ENCODE assay signal across 19 mouse cellular contexts in the genomic region with DNA sequence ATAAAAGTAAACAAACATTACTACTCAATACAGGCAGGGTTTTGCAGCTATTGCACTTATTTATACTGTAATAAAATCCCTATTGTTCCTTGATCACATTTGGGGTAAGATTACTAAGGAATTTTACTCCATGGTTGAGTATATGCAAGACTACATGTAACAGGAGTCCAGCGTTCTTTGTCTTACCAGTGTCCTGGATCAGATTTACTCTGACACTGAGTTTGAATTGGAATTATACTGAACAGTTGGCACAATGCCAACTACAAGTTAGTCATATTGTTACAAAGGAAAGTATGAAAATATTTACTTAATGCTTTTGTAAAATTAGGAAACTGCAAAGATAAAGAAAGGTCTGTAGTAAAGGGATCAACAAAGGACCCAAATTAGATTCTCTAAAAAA.
A peak's percentile ranks its signal among the peaks of the same experiment; 100 is the strongest.
DNase-seq lines count a peak whose midpoint lies in the region; ATAC-seq and TF ChIP-seq lines count a peak whose summit lies in the region.
"Had no signal": no experiment of that assay in that cellular context is flagged by ENCODE, and none has a peak within 500 bp of the region (broad histone marks: within the 10 kb centered on the region; RNA-seq: fewer than 3 reads in every experiment).

No protein-coding gene starts in this region.

- no peak for TF ChIP-seq CTCF in layer of hippocampus, adult 2 months (conservative IDR thresholded peaks at IDR 0.05)
- TF ChIP-seq CTCF in brain, embryonic 14.5 days (IDR thresholded peaks at IDR 0.05; ENCODE audit: borderline replicate concordance, extremely low read depth, insufficient read depth, insufficient read length): no peak

- H3K27ac ChIP-seq in forebrain, embryonic 15.5 days (replicated peaks): no peak overlapping the region
- H3K27ac ChIP-seq in forebrain, embryonic 14.5 days (ENCODE audit: low read depth, low read length): no peak overlapping the region
- H3K27ac ChIP-seq in layer of hippocampus, adult 2 months: peak overlapping the region; percentile 59; the same call in 1 of the 2 replicates
- H3K27ac ChIP-seq in lung, embryonic 16.5 days (ENCODE audit: low read length): peak overlapping the region; percentile 62
- H3K27ac ChIP-seq in neural tube, embryonic 15.5 days (replicated peaks): no peak overlapping the region
- H3K27ac ChIP-seq: heart, adult 2 months; hindbrain, embryonic 13.5 days had no signal

- H3K4me1 ChIP-seq in forebrain, embryonic 15.5 days: 0 out of 2 replicates have a peak, but pooled peaks cover 6% of the 10 kb centered on the region
- no peaks in the 10 kb centered on the region for H3K4me1 ChIP-seq in forebrain, embryonic 14.5 days (ENCODE audit: control insufficient read depth, insufficient read depth, low read length)
- H3K4me1 ChIP-seq in lung, embryonic 16.5 days (replicated peaks; ENCODE audit: control insufficient read depth, insufficient read depth, low read length): peaks cover 14% of the 10 kb centered on the region; the same call in 1 of the 2 replicates
- no peaks in the 10 kb centered on the region for H3K4me1 ChIP-seq in neural tube, embryonic 15.5 days
- H3K4me1 ChIP-seq: heart, embryonic 12.5 days; hindbrain, embryonic 13.5 days had no signal

- H3K9me3 ChIP-seq in forebrain, embryonic 15.5 days: no peaks in the 10 kb centered on the region
- H3K9me3 ChIP-seq in forebrain, embryonic 14.5 days (replicated peaks; ENCODE audit: control insufficient read depth, low read length): no peaks in the 10 kb centered on the region
- H3K9me3 ChIP-seq in lung, embryonic 16.5 days (ENCODE audit: control insufficient read depth, low read length): no peaks in the 10 kb centered on the region
- H3K9me3 ChIP-seq in neural tube, embryonic 15.5 days (replicated peaks): no peaks in the 10 kb centered on the region
- H3K9me3 ChIP-seq: heart, embryonic 12.5 days; hindbrain, embryonic 13.5 days had no signal

- H3K27me3 ChIP-seq in forebrain, embryonic 15.5 days: no peaks in the 10 kb centered on the region
- no peaks in the 10 kb centered on the region for H3K27me3 ChIP-seq in forebrain, embryonic 14.5 days (replicated peaks; ENCODE audit: control insufficient read depth, insufficient read depth, low read length)
- H3K27me3 ChIP-seq in lung, embryonic 16.5 days (ENCODE audit: control insufficient read depth, insufficient read depth, low read depth, low read length): no peaks in the 10 kb centered on the region
- H3K27me3 ChIP-seq in neural tube, embryonic 15.5 days (replicated peaks): no peaks in the 10 kb centered on the region
- H3K27me3 ChIP-seq: heart, embryonic 12.5 days; hindbrain, embryonic 13.5 days had no signal

- no peak overlapping the region for H3K9ac ChIP-seq in forebrain, embryonic 15.5 days (replicated peaks)
- no peak overlapping the region for H3K9ac ChIP-seq in forebrain, embryonic 14.5 days (ENCODE audit: low read length)
- no peak overlapping the region for H3K9ac ChIP-seq in lung, embryonic 16.5 days (ENCODE audit: low read length)
- H3K9ac ChIP-seq in neural tube, embryonic 15.5 days (replicated peaks): no peak overlapping the region
- H3K9ac ChIP-seq: heart, embryonic 12.5 days; hindbrain, embryonic 13.5 days had no signal

- no peaks in the 10 kb centered on the region for H3K36me3 ChIP-seq in forebrain, embryonic 15.5 days
- H3K36me3 ChIP-seq in forebrain, embryonic 14.5 days (ENCODE audit: control insufficient read depth, insufficient read depth, low read length): no peaks in the 10 kb centered on the region
- no peaks in the 10 kb centered on the region for H3K36me3 ChIP-seq in lung, embryonic 16.5 days (ENCODE audit: control insufficient read depth, insufficient read depth, low read length)
- H3K36me3 ChIP-seq in neural tube, embryonic 15.5 days: no peaks in the 10 kb centered on the region
- H3K36me3 ChIP-seq: heart, embryonic 12.5 days; hindbrain, embryonic 13.5 days had no signal

- TF ChIP-seq POLR2A in brain, embryonic 14.5 days (IDR thresholded peaks at IDR 0.05; ENCODE audit: borderline replicate concordance, extremely low read depth, insufficient read depth, insufficient read length, poor library complexity, severe bottlenecking): no peak

- H3K4me2 ChIP-seq in forebrain, embryonic 15.5 days (replicated peaks): no peak overlapping the region
- no peak overlapping the region for H3K4me2 ChIP-seq in forebrain, embryonic 14.5 days (ENCODE audit: low read length)
- no peak overlapping the region for H3K4me2 ChIP-seq in lung, embryonic 16.5 days (ENCODE audit: low read depth, low read length)
- H3K4me2 ChIP-seq in neural tube, embryonic 15.5 days: no peak overlapping the region
- H3K4me2 ChIP-seq: heart, embryonic 12.5 days; hindbrain, embryonic 13.5 days; midbrain, embryonic 11.5 days had no signal

- peak; percentile 36; the same call in 1 of the 2 replicates for ATAC-seq in forebrain, embryonic 15.5 days (replicated peaks)
- no peak; the same call in 1 of the 2 replicates for ATAC-seq in forebrain, embryonic 14.5 days
- peak; percentile 50 for ATAC-seq in lung, embryonic 16.5 days (ENCODE audit: low read depth)
- ATAC-seq in neural tube, embryonic 15.5 days (ENCODE audit: low FRiP score): no peak
- ATAC-seq: CD4-positive, CD25-positive, alpha-beta regulatory T cell, adult 4 months; inflammation-experienced regulatory T-cells, adult 6 months had no signal

- no peak overlapping the region for H3K4me3 ChIP-seq in forebrain, embryonic 15.5 days
- H3K4me3 ChIP-seq in forebrain, embryonic 14.5 days (ENCODE audit: low read depth, low read length): no peak overlapping the region
- no peak overlapping the region for H3K4me3 ChIP-seq in layer of hippocampus, adult 2 months
- H3K4me3 ChIP-seq in lung, embryonic 16.5 days (ENCODE audit: low read length): no peak overlapping the region
- no peak overlapping the region for H3K4me3 ChIP-seq in neural tube, embryonic 15.5 days (replicated peaks)
- H3K4me3 ChIP-seq: heart, adult 2 months; heart, embryonic 12.5 days; hindbrain, embryonic 13.5 days had no signal

- no peak for DNase-seq in forebrain, embryonic 14.5 days (ENCODE audit: low spot score)
- no peak for DNase-seq in layer of hippocampus, adult 2 months (ENCODE audit: low spot score in 2 of 2)
- no peak for DNase-seq in layer of hippocampus, postnatal 25 days (ENCODE audit: extremely low spot score in 1 of 2, low spot score in 1 of 2)
- DNase-seq in lung, postnatal 25 days (ENCODE audit: low spot score): no peak
- peak; percentile 22 for DNase-seq in brain, embryonic 14.5 days (ENCODE audit: low read depth)
- DNase-seq: kidney, adult 11 months; liver; spleen, adult 18-20 months; thymus, adult 18-20 months; thymus, postnatal 25 days had no signal

- 59% methylated on average over 1 of the region's 1 CpGs for WGBS in forebrain, embryonic 15.5 days
- WGBS in forebrain, embryonic 14.5 days: 67% methylated on average over 1 of the region's 1 CpGs
- WGBS in lung, embryonic 16.5 days: 17% methylated on average over 1 of the region's 1 CpGs
- 76% methylated on average over 1 of the region's 1 CpGs for WGBS in neural tube, embryonic 15.5 days

Comparison
In these comparisons a context has a peak if more than half of its experiments do, and no peak if none do; other contexts are left out.
1. ATAC-seq: peak in forebrain, embryonic 15.5 days (single experiment) and lung, embryonic 16.5 days (single experiment); none in forebrain, embryonic 14.5 days (single experiment) and neural tube, embryonic 15.5 days (single experiment).
2. H3K27ac ChIP-seq: peak in layer of hippocampus, adult 2 months (single experiment) and lung, embryonic 16.5 days (single experiment); none in forebrain, embryonic 15.5 days (single experiment), forebrain, embryonic 14.5 days (single experiment) and neural tube, embryonic 15.5 days (single experiment).